In genomic region chr17:78203478-78203877, GRCm38 (mm10) we compare ENCODE assay signal across 11 mouse cellular contexts. TPM values are rescaled to one million over a fixed set of nuclear protein-coding genes. Genes with fewer than 3 reads are reported as not detected.
DNase-seq lines count a peak whose midpoint lies in the region; ATAC-seq lines count a peak whose summit lies in the region.
"Had no signal": no experiment of that assay in that cellular context is flagged by ENCODE, and none has a peak within 500 bp of the region (broad histone marks: within the 10 kb centered on the region; RNA-seq: fewer than 3 reads in every experiment).

No protein-coding gene starts in this region.

- H3K9me3 ChIP-seq in kidney, embryonic 16.5 days (ENCODE audit: low read length), result no peaks in the 10 kb centered on the region
- H3K9me3 ChIP-seq in forebrain, embryonic 14.5 days (replicated peaks; ENCODE audit: control insufficient read depth, low read length), result no peaks in the 10 kb centered on the region
- H3K9me3 ChIP-seq in midbrain, embryonic 16.5 days (replicated peaks; ENCODE audit: control insufficient read depth, low read length, poor library complexity, severe bottlenecking), result no peaks in the 10 kb centered on the region

- intact Hi-C loops in gastrocnemius, postnatal 14 days (cut with DNase I; ENCODE audit: low total_unique reads), result no loop called here

- no peaks in the 10 kb centered on the region for H3K27me3 ChIP-seq in kidney, embryonic 16.5 days (ENCODE audit: insufficient read depth, low read length)
- H3K27me3 ChIP-seq in forebrain, embryonic 14.5 days (replicated peaks; ENCODE audit: control insufficient read depth, insufficient read depth, low read length), result no peaks in the 10 kb centered on the region
- no peaks in the 10 kb centered on the region for H3K27me3 ChIP-seq in midbrain, embryonic 16.5 days (ENCODE audit: control insufficient read depth, insufficient read depth, low read depth, low read length)

- no peak overlapping the region for H3K9ac ChIP-seq in kidney, embryonic 16.5 days (replicated peaks; ENCODE audit: low read length)
- H3K9ac ChIP-seq in forebrain, embryonic 14.5 days (ENCODE audit: low read length), result no peak overlapping the region; the same call in 1 of the 2 replicates
- H3K9ac ChIP-seq in midbrain, embryonic 16.5 days (ENCODE audit: low read depth, low read length), result no peak overlapping the region

- peaks cover 62% of the 10 kb centered on the region for H3K4me1 ChIP-seq in kidney, embryonic 16.5 days (ENCODE audit: insufficient read depth, low read length)
- H3K4me1 ChIP-seq in forebrain, embryonic 14.5 days (ENCODE audit: control insufficient read depth, insufficient read depth, low read length), result peaks cover 14% of the 10 kb centered on the region
- peaks cover 22% of the 10 kb centered on the region for H3K4me1 ChIP-seq in midbrain, embryonic 16.5 days (ENCODE audit: control insufficient read depth, insufficient read depth, low read length)

- ATAC-seq in kidney, embryonic 16.5 days (ENCODE audit: low FRiP score, low TSS enrichment), result no peak
- no peak for ATAC-seq in forebrain, embryonic 14.5 days
- no peak for ATAC-seq in midbrain, embryonic 16.5 days

- no peak overlapping the region; the same call in 1 of the 2 replicates for H3K4me3 ChIP-seq in kidney, embryonic 16.5 days (ENCODE audit: low read length)
- 0 out of 2 replicates have a peak overlapping the region, but pooled peaks have one; percentile 80 for H3K4me3 ChIP-seq in forebrain, embryonic 14.5 days (ENCODE audit: low read depth, low read length)
- H3K4me3 ChIP-seq in midbrain, embryonic 16.5 days (ENCODE audit: low read depth, low read length), result peak overlapping the region; percentile 91

- H3K4me2 ChIP-seq in kidney, embryonic 16.5 days (replicated peaks; ENCODE audit: low read depth, low read length), result peak overlapping the region; percentile 85; the same call in 1 of the 2 replicates
- H3K4me2 ChIP-seq in forebrain, embryonic 14.5 days (ENCODE audit: low read length), result peak overlapping the region; percentile 98
- peak overlapping the region; percentile 91 for H3K4me2 ChIP-seq in midbrain, embryonic 16.5 days (ENCODE audit: low read length)

- H3K27ac ChIP-seq in kidney, embryonic 16.5 days (ENCODE audit: low read length), result no peak overlapping the region
- H3K27ac ChIP-seq in forebrain, embryonic 14.5 days (ENCODE audit: low read depth, low read length), result no peak overlapping the region
- H3K27ac ChIP-seq in midbrain, embryonic 16.5 days (ENCODE audit: low read length), result no peak overlapping the region
- H3K27ac ChIP-seq: macrophage had no signal

- no peaks in the 10 kb centered on the region for H3K36me3 ChIP-seq in kidney, embryonic 16.5 days (ENCODE audit: insufficient read depth, low read length)
- H3K36me3 ChIP-seq in forebrain, embryonic 14.5 days (ENCODE audit: control insufficient read depth, insufficient read depth, low read length), result no peaks in the 10 kb centered on the region
- no peaks in the 10 kb centered on the region for H3K36me3 ChIP-seq in midbrain, embryonic 16.5 days (ENCODE audit: control insufficient read depth, insufficient read depth, low read length)

- DNase-seq in kidney, postnatal 10 days, result no peak
- peak; percentile 6 for DNase-seq in T-cell, adult 2 months (ENCODE audit: low spot score)
- peak; percentile 78 for DNase-seq in forebrain, embryonic 14.5 days (ENCODE audit: low spot score)
- no peak for DNase-seq in gastrocnemius, postnatal 14 days
- DNase-seq in testis, postnatal 10 days (ENCODE audit: low spot score), result no peak
- no peak for DNase-seq in layer of hippocampus, adult 8-10 months (ENCODE audit: low spot score in 2 of 2)
- DNase-seq: cerebellum, adult 8-10 months; gastrocnemius, postnatal 25 days had no signal

- WGBS in kidney, embryonic 16.5 days, result 49% methylated on average over 5 of the region's 5 CpGs
- WGBS in forebrain, embryonic 14.5 days, result 51% methylated on average over 5 of the region's 5 CpGs
- WGBS in midbrain, embryonic 16.5 days, result 31% methylated on average over 5 of the region's 5 CpGs

RNA-seq across cellular contexts. Expression of gene Crim1, which starts 3.4 kb away (rescaled TPM):
- 5.3 and 5.4 TPM in 2 replicates for polyA plus RNA-seq in kidney, embryonic 16.5 days (2015; fragmentation: Nextera tagmentation; extraction: Ambion mirVana)
- 3.6 and 5.3 TPM in 2 replicates for polyA plus RNA-seq in forebrain, embryonic 14.5 days (2014; fragmentation: Nextera tagmentation; extraction: Ambion mirVana)
- 11.2 and 11.9 TPM in 2 replicates for polyA plus RNA-seq in midbrain, embryonic 16.5 days (2015; fragmentation: Nextera tagmentation; extraction: Ambion mirVana)
- total RNA-seq in gastrocnemius, postnatal 14 days (2021), result 10 to 100 TPM; 19.3 to 20.1 TPM
- total RNA-seq in layer of hippocampus, adult 8-10 months (2022), result 100 to 1,000 TPM; 134 to 154 (median 144) TPM

Comparison
In these comparisons a context has a peak if more than half of its experiments do, and no peak if none do; other contexts are left out.
1. DNase-seq: peak in T-cell, adult 2 months (single experiment) and forebrain, embryonic 14.5 days (single experiment); none in kidney, postnatal 10 days (single experiment), gastrocnemius, postnatal 14 days (single experiment), testis, postnatal 10 days (single experiment) and layer of hippocampus, adult 8-10 months (0 of 2).
2. Peak in every context shown above with its lines, with median percentiles within 50 percentile points of each other: H3K4me2 ChIP-seq.